Mouse (Mus musculus): ENCODE data around the gene Arntl2.
A peak's percentile ranks its signal among the peaks of the same experiment; 100 is the strongest.

Gene Arntl2

GRCm38 (mm10) chr6:146778055-146778454 lies 17.8 kb upstream of the Arntl2 start:
- DNase-seq (ENCODE audit: low read depth, low spot score), result no peak

DNA sequence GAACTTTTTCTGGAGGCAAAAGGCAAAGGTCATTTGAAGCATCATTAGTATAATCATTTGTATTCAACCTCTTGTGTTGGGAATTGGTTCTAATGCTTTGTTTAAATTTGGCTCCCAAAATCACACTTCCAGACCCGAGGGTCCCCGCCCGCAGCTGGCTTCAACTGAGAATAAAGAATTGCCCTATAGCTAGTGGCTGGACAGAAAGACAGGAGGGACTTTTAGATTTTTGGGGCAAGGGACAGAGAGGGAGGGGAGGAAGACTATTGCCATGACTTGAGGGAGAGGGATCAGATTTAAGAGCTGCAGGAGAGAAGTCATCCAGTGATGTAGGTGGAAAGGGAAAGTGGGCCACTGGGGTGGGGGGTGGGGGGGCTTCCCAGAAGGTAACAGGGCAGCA lies 14.3 kb upstream of the Arntl2 start:
- DNase-seq (ENCODE audit: low read depth, low spot score), result no peak

DNA sequence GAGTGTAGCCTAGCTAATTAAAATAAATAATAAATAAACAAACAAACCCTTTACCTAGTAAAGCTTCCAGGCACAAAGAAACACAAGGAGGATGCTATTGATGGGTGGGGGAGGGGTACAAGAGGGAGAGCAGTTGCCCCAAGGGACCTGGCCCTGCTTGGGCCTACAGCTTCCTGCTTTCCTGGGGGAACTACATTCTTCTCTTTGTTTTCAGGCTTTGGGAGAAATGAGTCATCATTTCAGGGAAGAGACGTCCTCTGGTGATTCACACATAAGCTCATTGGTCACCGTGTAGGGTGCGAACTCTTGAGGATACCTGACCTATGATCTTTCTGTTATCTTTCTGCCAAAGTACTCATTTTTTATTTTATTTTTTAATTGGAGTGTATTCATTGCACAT lies 2.3 kb upstream of the Arntl2 start:
- peak; percentile 22 for DNase-seq (ENCODE audit: low read depth, low spot score)

GRCm38 (mm10) chr6:146795166-146795923 lies 510 bp upstream of the Arntl2 start:
- DNase-seq (ENCODE audit: low read depth, low spot score), result peak; percentile 7

- no peak for DNase-seq (ENCODE audit: low read depth, low spot score)
Measured at GRCm38 (mm10) chr6:146797446-146797845, 1.6 kb downstream of the Arntl2 start.

- no peak for DNase-seq (ENCODE audit: low read depth, low spot score)
Measured at GRCm38 (mm10) chr6:146809991-146810390, 14.1 kb downstream of the Arntl2 start.

- DNase-seq (ENCODE audit: low read depth, low spot score), result no peak
Measured at GRCm38 (mm10) chr6:146813007-146813406, 17.2 kb downstream of the Arntl2 start.

DNA sequence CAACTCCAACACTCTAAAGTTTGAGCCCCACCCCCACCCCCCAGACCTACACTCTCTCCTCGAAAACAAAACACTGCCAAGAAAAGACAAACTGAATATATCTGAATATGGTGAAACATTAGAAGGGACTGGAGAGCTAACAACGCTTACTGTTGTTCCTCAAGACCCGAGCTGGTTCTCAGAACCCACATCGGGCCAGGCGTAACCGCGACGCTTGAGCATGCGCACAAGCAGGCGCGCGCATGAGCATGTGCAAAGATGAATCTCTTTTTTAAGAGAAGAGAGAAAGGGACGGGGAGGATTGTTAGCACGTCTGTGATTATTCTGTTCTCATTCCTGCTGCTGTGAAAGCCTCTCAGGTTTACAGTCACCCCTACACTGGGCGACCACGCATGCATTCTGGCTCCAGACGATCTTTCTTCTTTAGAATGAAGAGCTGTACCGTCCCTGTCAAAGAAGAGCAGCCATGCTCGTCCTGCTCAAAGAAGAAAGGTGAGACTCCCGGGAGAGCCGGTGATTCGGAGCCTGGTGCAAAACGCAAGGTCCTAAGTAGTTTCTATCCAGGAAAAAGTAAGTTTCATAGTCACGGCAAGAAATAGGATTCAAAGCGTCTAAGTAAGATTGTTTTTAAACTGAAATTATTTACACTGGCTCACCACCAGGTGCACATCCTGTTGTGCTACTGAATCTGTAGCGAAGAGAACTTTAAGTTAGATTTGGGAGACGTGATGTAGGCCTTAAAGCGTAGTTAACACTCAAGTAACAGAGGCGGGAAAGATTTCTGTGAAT lies 24.5 kb downstream of the Arntl2 start:
- DNase-seq (ENCODE audit: low read depth, low spot score), result no peak

DNA sequence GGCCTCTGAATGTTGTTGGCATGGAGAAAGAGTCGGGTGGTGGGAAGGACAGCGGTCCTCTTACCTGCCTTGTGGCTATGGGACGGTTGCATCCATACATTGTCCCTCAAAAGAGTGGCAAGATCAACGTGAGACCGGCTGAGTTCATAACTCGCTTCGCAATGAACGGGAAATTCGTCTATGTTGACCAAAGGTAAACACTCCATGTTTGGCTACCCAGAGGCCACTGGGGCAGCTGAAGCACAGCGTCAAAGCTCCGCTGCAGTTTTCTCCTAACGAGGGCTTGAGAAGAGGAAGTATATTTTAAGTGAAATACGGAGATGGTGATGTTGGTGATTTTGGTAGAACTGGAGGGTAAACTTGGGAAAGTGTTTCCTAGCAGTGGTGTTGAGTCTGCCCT lies 26.1 kb downstream of the Arntl2 start:
- no peak for DNase-seq (ENCODE audit: low read depth, low spot score)

GRCm38 (mm10) chr6:146824727-146825486 lies 29.1 kb downstream of the Arntl2 start:
- DNase-seq (ENCODE audit: low read depth, low spot score), result peak; percentile 35

DNA sequence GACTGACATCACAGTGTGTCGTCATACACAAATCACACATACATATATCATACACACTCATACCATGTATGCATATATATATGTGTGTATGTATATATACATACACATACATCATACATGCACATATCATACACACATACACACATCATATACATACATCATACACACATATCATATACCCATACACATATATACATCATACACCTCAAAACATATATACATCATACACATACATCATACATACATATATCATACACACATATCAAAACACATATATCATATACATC lies 29.6 kb downstream of the Arntl2 start:
- no peak for DNase-seq (ENCODE audit: low read depth, low spot score)

DNA sequence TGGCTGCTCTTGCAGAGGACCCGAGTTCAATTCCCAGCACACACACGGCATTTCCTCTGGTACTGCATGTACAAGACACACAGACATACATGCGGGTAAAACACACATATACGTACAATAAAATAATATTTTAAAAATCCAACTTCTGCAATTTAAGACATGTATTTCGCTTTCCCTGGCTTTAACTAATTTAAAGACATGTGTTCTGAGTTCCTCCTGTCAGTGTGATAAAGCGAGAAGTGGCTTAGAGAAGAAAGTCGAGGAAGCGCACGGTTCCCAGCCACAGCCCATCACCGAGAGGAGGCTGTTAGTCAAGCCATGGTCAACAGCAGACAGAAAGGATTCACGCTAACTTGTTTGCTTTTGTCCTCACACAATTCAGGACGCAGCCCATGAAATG lies 35.5 kb downstream of the Arntl2 start:
- DNase-seq (ENCODE audit: low read depth, low spot score), result no peak

DNA sequence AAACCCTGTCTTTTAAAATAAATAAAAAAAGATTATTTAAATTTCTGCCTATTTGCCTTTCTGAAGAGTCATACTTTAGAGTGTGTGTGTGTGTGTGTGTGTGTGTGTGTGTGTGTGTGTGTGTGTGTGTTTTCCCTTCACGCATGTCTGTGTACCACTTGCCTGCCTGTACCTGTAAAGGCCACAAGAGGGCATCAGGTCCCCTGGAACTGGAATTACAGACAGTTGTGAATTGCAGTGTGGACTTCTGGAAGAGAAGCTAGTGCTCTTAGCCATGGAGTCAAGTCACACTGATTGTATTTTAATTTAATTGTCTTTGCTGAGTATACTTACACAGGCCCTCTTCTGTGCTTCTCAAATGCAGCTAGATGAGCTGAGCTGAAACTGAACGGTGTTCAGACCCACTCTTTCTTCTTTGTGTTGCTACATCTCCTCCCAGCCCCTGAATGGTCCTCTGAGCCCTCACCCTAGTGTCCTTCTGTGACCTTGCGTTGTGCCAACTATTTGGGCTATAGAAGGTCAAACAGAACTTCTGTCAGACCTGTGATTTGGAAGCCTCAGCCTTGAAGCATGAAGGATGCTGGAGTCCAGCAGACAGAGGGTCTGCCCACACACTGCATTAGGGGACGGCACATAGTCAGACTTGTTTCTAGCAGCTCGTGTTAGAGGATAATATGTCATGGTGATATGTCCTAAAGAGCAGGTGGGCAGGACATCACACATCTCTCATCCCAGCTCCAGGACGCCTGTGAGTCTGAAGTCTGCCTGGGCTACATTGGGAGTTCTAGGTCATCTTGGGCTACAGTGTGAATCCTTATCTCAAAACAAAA lies 37.8 kb downstream of the Arntl2 start:
- DNase-seq (ENCODE audit: low read depth, low spot score), result peak; percentile 53

DNA sequence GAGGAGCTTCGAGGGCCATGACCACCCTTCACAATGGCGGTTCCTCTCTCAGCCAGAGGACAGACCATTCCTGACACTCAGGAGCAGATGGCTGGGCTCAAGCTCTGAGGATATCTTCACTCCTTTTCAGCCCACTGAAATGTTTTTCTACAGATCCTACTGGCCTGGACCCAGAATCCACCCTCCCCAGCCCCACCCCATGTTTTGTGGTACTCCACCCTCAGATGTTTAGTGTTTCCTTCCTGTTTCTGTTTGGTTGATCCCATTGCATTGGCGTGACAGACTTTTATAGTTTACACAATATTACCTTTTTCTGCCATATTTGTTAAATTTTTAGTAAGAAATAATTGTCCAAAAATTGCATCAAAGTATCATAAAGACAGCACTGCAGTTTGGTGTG lies 38.5 kb downstream of the Arntl2 start:
- DNase-seq (ENCODE audit: low read depth, low spot score), result no peak

DNA sequence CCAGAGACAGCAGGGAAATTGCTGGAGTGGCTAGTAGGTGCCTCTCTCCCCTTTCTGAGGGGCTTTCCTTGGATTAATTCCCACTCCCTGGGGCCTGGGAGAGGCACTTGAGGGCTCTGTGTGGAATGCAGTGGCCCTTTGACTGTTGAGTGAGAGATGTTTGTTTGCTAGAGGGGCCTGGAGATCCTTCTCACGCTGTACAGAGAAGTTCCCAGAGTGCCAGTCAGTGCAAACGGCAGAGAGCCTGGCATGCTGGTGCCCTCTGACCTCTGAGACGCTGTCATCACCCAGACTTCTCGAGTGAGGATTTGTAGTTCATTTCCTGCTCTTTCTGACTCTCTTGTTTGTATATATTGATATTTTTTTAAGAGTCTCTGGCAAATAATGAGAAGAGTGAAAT lies 39.9 kb downstream of the Arntl2 start:
- no peak for DNase-seq (ENCODE audit: low read depth, low spot score)

DNA sequence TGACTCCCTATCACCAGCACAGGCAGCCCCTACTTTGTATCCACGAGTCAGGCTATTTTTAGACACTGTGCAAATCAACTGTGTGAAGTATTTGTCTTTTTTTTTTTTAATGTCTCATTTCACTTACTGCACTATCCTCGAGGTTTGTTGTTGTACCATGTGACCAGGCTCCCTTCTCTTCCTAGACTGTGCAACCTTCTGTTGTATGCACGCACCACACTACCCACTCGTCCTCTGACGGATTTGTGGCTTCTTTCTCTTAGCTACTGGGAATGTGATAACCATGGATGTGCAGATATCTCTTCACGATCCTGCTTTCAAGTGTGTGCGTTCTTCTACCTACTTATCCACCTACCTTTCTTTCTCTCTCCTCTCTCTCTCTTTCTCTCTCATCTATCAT lies 41.5 kb downstream of the Arntl2 start:
- no peak for DNase-seq (ENCODE audit: low read depth, low spot score)

- no peak for DNase-seq (ENCODE audit: low read depth, low spot score)
Measured at GRCm38 (mm10) chr6:146838366-146838765, 42.5 kb downstream of the Arntl2 start.

- DNase-seq (ENCODE audit: low read depth, low spot score), result no peak
Measured at GRCm38 (mm10) chr6:146838863-146839262, 43.0 kb downstream of the Arntl2 start.

- DNase-seq (ENCODE audit: low read depth, low spot score), result no peak
Measured at GRCm38 (mm10) chr6:146844867-146845266, 49.0 kb downstream of the Arntl2 start.

DNA sequence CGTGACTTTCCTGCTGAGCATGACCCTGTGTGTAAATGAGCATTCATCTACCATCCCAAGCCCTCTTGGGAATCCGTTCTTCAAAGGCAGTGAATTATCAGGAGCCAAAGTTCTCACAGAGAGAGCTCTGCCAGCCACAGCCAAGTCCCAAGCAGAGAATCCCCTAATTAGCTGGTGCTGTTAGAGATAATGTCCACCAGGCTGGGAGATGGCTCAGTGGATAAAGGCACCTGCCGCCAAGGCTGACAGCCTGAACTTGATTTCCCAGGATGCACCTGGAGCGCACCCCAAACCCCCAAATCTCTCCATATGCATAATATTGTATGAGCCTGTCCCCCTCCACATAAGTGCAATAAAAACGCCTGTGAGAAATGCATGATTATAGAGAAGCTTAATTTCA lies 49.5 kb downstream of the Arntl2 start:
- no peak for DNase-seq (ENCODE audit: low read depth, low spot score)

GRCm38 (mm10) chr6:146845961-146846750 lies 50.3 kb downstream of the Arntl2 start:
- DNase-seq (ENCODE audit: low read depth, low spot score), result peak; percentile 27
